Mouse (Mus musculus): Measurements from ENCODE around the gene Acacb. TPM values are rescaled to one million over a fixed set of nuclear protein-coding genes. Genes with fewer than 3 reads are reported as not detected.
A peak's percentile ranks its signal among the peaks of the same experiment; 100 is the strongest.

Gene Acacb
- polyA plus RNA-seq, 1 experiment from 2014 or later: 12.1 TPM

GRCm38 (mm10) chr5:114115030-114115429, 31.3 kb upstream of the Acacb start:
- H3K4me2 ChIP-seq (ENCODE audit: low read length): no peak overlapping the region
- ATAC-seq (ENCODE audit: insufficient number of reproducible peaks, insufficient read depth, low FRiP score, low read depth): no peak
- H3K36me3 ChIP-seq (ENCODE audit: control insufficient read depth, insufficient read depth, low read length): peaks cover 92% of the 10 kb centered on the region
- 83% methylated on average over 5 of the region's 5 CpGs for WGBS
- no peak overlapping the region for H3K27ac ChIP-seq (replicated peaks in 1 of 2; ENCODE audit: control insufficient read depth in 1 of 2, insufficient read depth in 1 of 2, low read depth in 2 of 2, low read length in 2 of 2)
- no peaks in the 10 kb centered on the region for H3K9me3 ChIP-seq (ENCODE audit: control insufficient read depth, low read length)
- H3K4me3 ChIP-seq (ENCODE audit: control insufficient read depth in 1 of 2, insufficient read depth in 1 of 2, low read depth in 1 of 2, low read length in 2 of 2): no peak overlapping the region
- no peaks in the 10 kb centered on the region for H3K4me1 ChIP-seq (ENCODE audit: control insufficient read depth in 2 of 2, insufficient read depth in 2 of 2, low read length in 2 of 2)
- H3K27me3 ChIP-seq (ENCODE audit: control insufficient read depth, insufficient read depth, low read length): no peaks in the 10 kb centered on the region
- no peak overlapping the region for H3K9ac ChIP-seq (ENCODE audit: low read length)

DNA sequence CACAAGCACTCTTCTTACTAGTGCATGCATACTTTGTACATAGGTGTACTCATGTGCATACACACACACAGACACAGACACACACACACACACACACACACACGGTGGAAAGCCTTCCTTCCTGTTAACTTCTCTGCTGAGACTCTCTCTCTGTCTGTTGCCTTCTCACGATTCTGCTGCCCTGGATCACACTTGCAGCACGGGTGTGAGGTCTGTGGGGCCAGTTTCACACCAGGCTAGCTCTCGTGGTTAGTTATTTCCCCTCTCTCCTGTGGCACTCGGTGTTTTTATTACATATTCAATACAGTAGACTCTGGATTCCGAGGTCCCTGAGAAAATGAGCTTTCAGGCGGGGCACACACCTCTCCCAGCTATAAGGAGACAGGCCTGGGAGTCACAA, 29.7 kb upstream of the Acacb start:
- Histone ChIP-seq H3K9ac (ENCODE audit: low read length) (no peak overlapping the region), H3K4me1 (ENCODE audit: control insufficient read depth in 2 of 2, insufficient read depth in 2 of 2, low read length in 2 of 2) (no peaks in the 10 kb centered on the region), H3K27me3 (ENCODE audit: control insufficient read depth, insufficient read depth, low read length) (no peaks in the 10 kb centered on the region), H3K27ac (replicated peaks in 1 of 2; ENCODE audit: control insufficient read depth in 1 of 2, insufficient read depth in 1 of 2, low read depth in 2 of 2, low read length in 2 of 2) (no peak overlapping the region), H3K9me3 (ENCODE audit: control insufficient read depth, low read length) (no peaks in the 10 kb centered on the region), H3K4me3 (ENCODE audit: control insufficient read depth in 1 of 2, insufficient read depth in 1 of 2, low read depth in 1 of 2, low read length in 2 of 2) (no peak overlapping the region), H3K36me3 (ENCODE audit: control insufficient read depth, insufficient read depth, low read length) (peaks cover 92% of the 10 kb centered on the region), H3K4me2 (ENCODE audit: low read length) (no peak overlapping the region)
- WGBS: 89% methylated on average over 7 of the region's 7 CpGs
- ATAC-seq (ENCODE audit: insufficient number of reproducible peaks, insufficient read depth, low FRiP score, low read depth): no peak

DNA sequence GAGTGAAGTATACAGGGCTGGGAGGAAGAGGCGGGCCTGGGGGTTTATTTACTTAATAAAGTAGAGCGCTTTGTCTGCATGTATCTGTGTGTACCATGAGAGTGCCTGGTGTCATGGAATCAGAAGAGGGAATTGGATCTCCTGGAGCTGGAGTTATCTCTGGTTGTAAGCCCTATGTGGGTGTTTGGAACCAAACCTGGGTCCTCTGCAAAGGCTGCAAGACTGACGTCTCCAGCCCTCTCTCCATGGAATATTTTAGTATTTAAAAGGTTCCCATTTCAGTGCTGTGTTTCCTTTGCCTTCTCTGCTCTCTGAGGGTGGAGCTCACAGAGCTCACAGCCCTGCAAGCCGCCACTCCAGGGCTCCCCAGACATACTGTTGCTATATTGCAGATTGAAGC, 26.5 kb upstream of the Acacb start:
- Histone ChIP-seq H3K4me1 (ENCODE audit: control insufficient read depth in 2 of 2, insufficient read depth in 2 of 2, low read length in 2 of 2) (no peaks in the 10 kb centered on the region), H3K4me2 (ENCODE audit: low read length) (no peak overlapping the region), H3K27ac (replicated peaks in 1 of 2; ENCODE audit: control insufficient read depth in 1 of 2, insufficient read depth in 1 of 2, low read depth in 2 of 2, low read length in 2 of 2) (no peak overlapping the region), H3K27me3 (ENCODE audit: control insufficient read depth, insufficient read depth, low read length) (no peaks in the 10 kb centered on the region), H3K4me3 (ENCODE audit: control insufficient read depth in 1 of 2, insufficient read depth in 1 of 2, low read depth in 1 of 2, low read length in 2 of 2) (no peak overlapping the region), H3K9me3 (ENCODE audit: control insufficient read depth, low read length) (no peaks in the 10 kb centered on the region), H3K9ac (ENCODE audit: low read length) (no peak overlapping the region), H3K36me3 (ENCODE audit: control insufficient read depth, insufficient read depth, low read length) (peaks cover 94% of the 10 kb centered on the region)
- ATAC-seq (ENCODE audit: insufficient number of reproducible peaks, insufficient read depth, low FRiP score, low read depth): no peak
- 92% methylated on average over 4 of the region's 4 CpGs for WGBS

DNA sequence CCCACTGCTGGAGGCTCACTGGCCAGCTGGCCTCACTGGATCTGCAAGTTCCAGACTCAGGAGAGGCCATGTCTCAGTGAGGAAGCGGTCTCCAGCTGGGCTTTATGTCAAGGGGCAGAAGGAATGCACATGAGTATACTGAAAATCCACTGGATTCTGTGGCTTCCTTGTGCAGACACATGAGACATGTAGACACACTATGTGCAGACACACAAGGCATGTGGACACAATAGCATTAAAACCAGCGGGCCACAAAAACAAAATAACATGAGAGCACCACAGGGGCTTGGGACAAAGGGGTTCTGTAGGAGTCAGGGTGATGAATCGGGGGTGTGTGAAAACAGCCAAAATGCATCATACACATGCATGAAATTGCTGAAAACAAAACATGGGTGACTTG, 20.3 kb upstream of the Acacb start:
- ATAC-seq (ENCODE audit: insufficient number of reproducible peaks, insufficient read depth, low FRiP score, low read depth): no peak
- Histone ChIP-seq H3K27me3 (ENCODE audit: control insufficient read depth, insufficient read depth, low read length) (no peaks in the 10 kb centered on the region), H3K36me3 (ENCODE audit: control insufficient read depth, insufficient read depth, low read length) (peaks cover 49% of the 10 kb centered on the region), H3K4me2 (ENCODE audit: low read length) (no peak overlapping the region), H3K9me3 (ENCODE audit: control insufficient read depth, low read length) (no peaks in the 10 kb centered on the region), H3K27ac (replicated peaks in 1 of 2; ENCODE audit: control insufficient read depth in 1 of 2, insufficient read depth in 1 of 2, low read depth in 2 of 2, low read length in 2 of 2) (no peak overlapping the region), H3K4me3 (ENCODE audit: control insufficient read depth in 1 of 2, insufficient read depth in 1 of 2, low read depth in 1 of 2, low read length in 2 of 2) (no peak overlapping the region), H3K9ac (ENCODE audit: low read length) (no peak overlapping the region), H3K4me1 (ENCODE audit: control insufficient read depth in 2 of 2, insufficient read depth in 2 of 2, low read length in 2 of 2) (peaks cover 2 to 10% of the 10 kb centered on the region in 2 experiments; a peak in 2 of 4 replicates)
- WGBS: 96% methylated on average over 3 of the region's 3 CpGs

DNA sequence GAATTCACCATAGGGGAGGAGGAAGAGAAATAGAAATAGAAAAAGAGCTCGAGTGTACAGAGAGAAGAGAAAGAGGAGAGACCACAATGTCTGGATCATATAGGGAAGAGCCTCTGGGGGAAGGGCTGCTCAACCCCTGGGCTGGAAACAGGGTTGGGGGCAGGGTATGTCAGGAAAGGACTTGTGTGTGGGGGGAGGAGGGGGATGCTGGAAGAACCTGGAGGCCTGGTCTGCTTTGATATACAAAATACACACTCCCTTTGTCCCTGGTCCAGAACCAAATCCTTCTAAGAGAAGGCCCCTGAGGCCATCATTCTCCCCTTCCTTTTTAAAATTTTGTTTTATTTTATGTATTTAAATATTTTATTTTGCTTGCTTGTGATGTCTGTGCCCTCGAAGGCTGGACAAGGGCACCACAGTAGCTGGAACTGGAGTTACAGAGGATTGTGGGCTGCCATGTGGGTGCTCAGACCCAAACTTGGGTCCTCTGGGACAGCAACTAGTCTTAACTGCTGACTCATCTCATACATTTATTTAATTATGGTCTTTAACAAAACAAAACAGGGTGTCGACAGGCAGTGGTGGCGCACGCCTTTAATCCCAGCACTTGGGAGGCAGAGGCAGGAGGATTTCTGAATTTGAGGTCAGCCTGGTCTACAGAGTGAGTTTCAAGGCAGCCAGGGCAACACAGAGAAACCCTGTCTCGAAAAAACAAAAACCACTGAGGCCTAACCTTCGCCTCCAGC, 19.7 kb upstream of the Acacb start:
- Histone ChIP-seq H3K27me3 (ENCODE audit: control insufficient read depth, insufficient read depth, low read length) (no peaks in the 10 kb centered on the region), H3K9ac (ENCODE audit: low read length) (peak overlapping the region; percentile 85; the same call in 1 of the 2 replicates), H3K9me3 (ENCODE audit: control insufficient read depth, low read length) (no peaks in the 10 kb centered on the region), H3K27ac (replicated peaks in 1 of 2; ENCODE audit: control insufficient read depth in 1 of 2, insufficient read depth in 1 of 2, low read depth in 2 of 2, low read length in 2 of 2) (peak overlapping the region in 1 of 2 experiments; percentile 94; a peak in 2 of 4 replicates), H3K4me1 (ENCODE audit: control insufficient read depth in 2 of 2, insufficient read depth in 2 of 2, low read length in 2 of 2) (peaks cover 2 to 14% of the 10 kb centered on the region in 2 experiments; a peak in 3 of 4 replicates), H3K36me3 (ENCODE audit: control insufficient read depth, insufficient read depth, low read length) (peaks cover 42% of the 10 kb centered on the region), H3K4me3 (ENCODE audit: control insufficient read depth in 1 of 2, insufficient read depth in 1 of 2, low read depth in 1 of 2, low read length in 2 of 2) (no peak overlapping the region), H3K4me2 (ENCODE audit: low read length) (peak overlapping the region; percentile 99)
- ATAC-seq (ENCODE audit: insufficient number of reproducible peaks, insufficient read depth, low FRiP score, low read depth): no peak
- whole genome bisulfite sequencing: 88% methylated on average over 7 of the region's 7 CpGs

GRCm38 (mm10) chr5:114127374-114128349, 18.7 kb upstream of the Acacb start, which contains the start of gene Alkbh2:
TSS of gene Alkbh2 (minus strand) at chr5:114128218.
- WGBS: under 1% methylated on average over 69 of the region's 69 CpGs
- peak within 1 kb of the TSS; percentile 72 to 77 for H3K4me3 ChIP-seq (ENCODE audit: control insufficient read depth in 1 of 2, insufficient read depth in 1 of 2, low read depth in 1 of 2, low read length in 2 of 2)
- H3K9me3 ChIP-seq (ENCODE audit: control insufficient read depth, low read length): no peaks in the 10 kb centered on the region
- ATAC-seq (ENCODE audit: insufficient number of reproducible peaks, insufficient read depth, low FRiP score, low read depth): peak; percentile 27
- peaks cover 32% of the 10 kb centered on the region for H3K36me3 ChIP-seq (ENCODE audit: control insufficient read depth, insufficient read depth, low read length)
- peak within 1 kb of the TSS; percentile 99 for H3K4me2 ChIP-seq (ENCODE audit: low read length)
- H3K9ac ChIP-seq (ENCODE audit: low read length): peak within 1 kb of the TSS; percentile 85
- H3K27me3 ChIP-seq (ENCODE audit: control insufficient read depth, insufficient read depth, low read length): no peaks in the 10 kb centered on the region
- peak within 1 kb of the TSS; percentile 92 to 94 for H3K27ac ChIP-seq (replicated peaks in 1 of 2; ENCODE audit: control insufficient read depth in 1 of 2, insufficient read depth in 1 of 2, low read depth in 2 of 2, low read length in 2 of 2)
- H3K4me1 ChIP-seq (ENCODE audit: control insufficient read depth in 2 of 2, insufficient read depth in 2 of 2, low read length in 2 of 2): peaks cover 7 to 24% of the 10 kb centered on the region in 2 experiments

DNA sequence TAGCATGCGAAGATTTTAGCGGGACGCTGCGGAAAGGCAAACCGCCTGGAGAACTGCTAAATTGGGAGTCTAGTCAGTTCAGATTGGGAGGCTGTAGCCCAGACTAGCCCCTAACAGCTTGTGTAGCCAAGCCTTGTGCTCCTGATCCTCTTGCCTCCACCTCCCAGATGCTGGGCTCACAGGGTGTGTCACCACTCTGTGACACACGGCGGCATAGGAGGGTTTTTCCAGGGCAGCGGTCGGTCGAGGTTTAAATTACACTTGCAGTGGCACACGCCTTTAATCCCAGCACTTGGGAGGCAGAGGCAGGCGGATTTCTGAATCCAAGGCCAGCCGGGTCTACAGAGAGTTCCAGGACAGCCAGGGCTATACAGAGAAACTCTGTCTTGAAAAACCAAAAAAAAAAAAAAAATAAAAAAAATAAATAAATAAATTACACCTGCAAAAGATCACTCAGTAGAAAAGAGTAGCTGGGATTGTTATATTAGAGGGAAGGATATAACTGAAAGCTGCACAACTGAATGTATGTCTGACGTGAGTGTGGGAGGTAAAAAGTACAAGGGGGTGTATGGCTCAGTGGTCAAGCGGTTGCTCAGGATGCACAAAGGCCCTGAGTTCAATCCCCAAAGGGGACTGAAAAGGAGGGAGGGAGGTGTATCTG, 16.7 kb upstream of the Acacb start:
- WGBS: 74% methylated on average over 15 of the region's 15 CpGs
- peaks cover 16% of the 10 kb centered on the region for H3K36me3 ChIP-seq (ENCODE audit: control insufficient read depth, insufficient read depth, low read length)
- peak overlapping the region; percentile 64 to 85 for H3K4me3 ChIP-seq (ENCODE audit: control insufficient read depth in 1 of 2, insufficient read depth in 1 of 2, low read depth in 1 of 2, low read length in 2 of 2)
- H3K4me1 ChIP-seq (ENCODE audit: control insufficient read depth in 2 of 2, insufficient read depth in 2 of 2, low read length in 2 of 2): peaks cover 21 to 42% of the 10 kb centered on the region in 2 experiments
- H3K27ac ChIP-seq (replicated peaks in 1 of 2; ENCODE audit: control insufficient read depth in 1 of 2, insufficient read depth in 1 of 2, low read depth in 2 of 2, low read length in 2 of 2): no peak overlapping the region
- no peak overlapping the region for H3K9ac ChIP-seq (ENCODE audit: low read length)
- no peaks in the 10 kb centered on the region for H3K27me3 ChIP-seq (ENCODE audit: control insufficient read depth, insufficient read depth, low read length)
- H3K4me2 ChIP-seq (ENCODE audit: low read length): peak overlapping the region; percentile 99
- ATAC-seq (ENCODE audit: insufficient number of reproducible peaks, insufficient read depth, low FRiP score, low read depth): no peak
- H3K9me3 ChIP-seq (ENCODE audit: control insufficient read depth, low read length): no peaks in the 10 kb centered on the region
